ENCODE assay signal across 9 mouse cellular contexts in the genomic region with DNA sequence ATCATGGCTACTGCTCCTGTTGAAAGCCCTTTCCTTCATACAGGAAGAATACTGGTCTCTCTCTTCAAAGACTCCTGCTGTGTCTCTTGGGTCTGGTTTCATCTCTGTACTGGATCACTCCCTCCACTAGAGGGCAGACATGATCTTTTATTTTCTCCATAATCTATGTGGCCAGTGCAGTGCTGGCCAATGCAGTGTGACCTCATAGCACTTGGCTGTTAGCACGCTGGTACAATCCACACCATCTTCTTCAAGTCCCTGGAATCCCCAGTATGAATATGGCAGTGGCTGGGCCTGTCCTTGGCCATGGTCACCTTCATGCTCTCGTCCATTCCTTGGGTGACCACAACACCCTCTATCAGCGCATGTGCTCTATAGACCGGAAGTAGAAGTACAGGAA. TPM values are rescaled to one million over a fixed set of nuclear protein-coding genes. Genes with fewer than 3 reads are reported as not detected.
A peak's percentile ranks its signal among the peaks of the same experiment; 100 is the strongest.
DNase-seq lines count a peak whose midpoint lies in the region; ATAC-seq and TF ChIP-seq lines count a peak whose summit lies in the region.
"Had no signal": no experiment of that assay in that cellular context is flagged by ENCODE, and none has a peak within 500 bp of the region (broad histone marks: within the 10 kb centered on the region; RNA-seq: fewer than 3 reads in every experiment).

No protein-coding gene starts in this region.

- no peaks in the 10 kb centered on the region for H3K4me1 ChIP-seq in heart, embryonic 10.5 days
- H3K4me1 ChIP-seq in bone marrow macrophage, adult 2 months (ENCODE audit: control insufficient read depth, insufficient read depth, low read length) = peaks cover 4% of the 10 kb centered on the region; the same call in 1 of the 2 replicates
- H3K4me1 ChIP-seq in forebrain, embryonic 11.5 days (replicated peaks; ENCODE audit: control insufficient read depth, insufficient read depth, low read length) = 0 out of 2 replicates have a peak, but pooled peaks cover 2% of the 10 kb centered on the region
- no peaks in the 10 kb centered on the region for H3K4me1 ChIP-seq in liver, embryonic 12.5 days
- no peaks in the 10 kb centered on the region for H3K4me1 ChIP-seq in neural tube, embryonic 12.5 days

- WGBS in heart, embryonic 10.5 days = 74% methylated on average over 4 of the region's 4 CpGs
- 80% methylated on average over 4 of the region's 4 CpGs for WGBS in forebrain, embryonic 11.5 days
- 59% methylated on average over 4 of the region's 4 CpGs for WGBS in liver, embryonic 12.5 days (ENCODE audit: insufficient replicate concordance)
- 80% methylated on average over 4 of the region's 4 CpGs for WGBS in neural tube, embryonic 12.5 days

- TF ChIP-seq POLR2A in bone marrow macrophage, adult 2 months (IDR thresholded peaks at IDR 0.05; ENCODE audit: borderline replicate concordance, low read depth, low read length) = no peak

- no peak overlapping the region for H3K4me3 ChIP-seq in heart, embryonic 10.5 days
- no peak overlapping the region for H3K4me3 ChIP-seq in bone marrow macrophage, adult 2 months (ENCODE audit: insufficient read depth, low read length)
- H3K4me3 ChIP-seq in forebrain, embryonic 11.5 days (ENCODE audit: low read depth, low read length) = no peak overlapping the region
- H3K4me3 ChIP-seq in liver, embryonic 12.5 days = no peak overlapping the region
- H3K4me3 ChIP-seq in neural tube, embryonic 12.5 days = no peak overlapping the region
- H3K4me3 ChIP-seq: megakaryocyte, embryonic 14.5 days had no signal

- peak; percentile 60 for ATAC-seq in forebrain, embryonic 11.5 days (replicated peaks; ENCODE audit: low FRiP score)
- ATAC-seq in liver, embryonic 12.5 days = peak; percentile 42
- 0 out of 2 replicates have a peak, but pooled peaks have one; percentile 61 for ATAC-seq in neural tube, embryonic 12.5 days (ENCODE audit: low FRiP score, low read depth)

- TF ChIP-seq CTCF in bone marrow macrophage, adult 2 months (IDR thresholded peaks at IDR 0.05; ENCODE audit: low read depth, low read length) = 0 out of 2 replicates have a peak, but pooled peaks have one; percentile 29

- H3K36me3 ChIP-seq in heart, embryonic 10.5 days = peaks cover 22% of the 10 kb centered on the region
- H3K36me3 ChIP-seq in forebrain, embryonic 11.5 days (ENCODE audit: control insufficient read depth, insufficient read depth, low read length) = peaks cover 4% of the 10 kb centered on the region; the same call in 1 of the 2 replicates
- no peaks in the 10 kb centered on the region; the same call in none of the 2 replicates for H3K36me3 ChIP-seq in liver, embryonic 12.5 days
- H3K36me3 ChIP-seq in neural tube, embryonic 12.5 days = peaks cover 29% of the 10 kb centered on the region

- no peaks in the 10 kb centered on the region for H3K9me3 ChIP-seq in heart, embryonic 10.5 days
- no peaks in the 10 kb centered on the region for H3K9me3 ChIP-seq in forebrain, embryonic 11.5 days (ENCODE audit: control insufficient read depth, low read length)
- 0 out of 2 replicates have a peak, but pooled peaks cover 3% of the 10 kb centered on the region for H3K9me3 ChIP-seq in liver, embryonic 12.5 days (replicated peaks)
- no peaks in the 10 kb centered on the region for H3K9me3 ChIP-seq in neural tube, embryonic 12.5 days

- H3K4me2 ChIP-seq in forebrain, embryonic 11.5 days (ENCODE audit: low read depth, low read length, severe bottlenecking) = no peak overlapping the region
- no peak overlapping the region for H3K4me2 ChIP-seq in liver, embryonic 12.5 days
- H3K4me2 ChIP-seq in neural tube, embryonic 12.5 days (replicated peaks) = no peak overlapping the region

- H3K27ac ChIP-seq in heart, embryonic 10.5 days = no peak overlapping the region
- H3K27ac ChIP-seq in bone marrow macrophage, adult 2 months (ENCODE audit: insufficient read depth, low read depth, low read length) = no peak overlapping the region
- H3K27ac ChIP-seq in forebrain, embryonic 11.5 days (ENCODE audit: low read depth, low read length) = no peak overlapping the region
- H3K27ac ChIP-seq in liver, embryonic 12.5 days = no peak overlapping the region
- H3K27ac ChIP-seq in neural tube, embryonic 12.5 days = no peak overlapping the region

- no peak overlapping the region for H3K9ac ChIP-seq in forebrain, embryonic 11.5 days (ENCODE audit: low read length)
- H3K9ac ChIP-seq in liver, embryonic 12.5 days = no peak overlapping the region
- no peak overlapping the region for H3K9ac ChIP-seq in neural tube, embryonic 12.5 days

- H3K27me3 ChIP-seq in heart, embryonic 10.5 days (ENCODE audit: insufficient read depth, poor library complexity, severe bottlenecking) = no peaks in the 10 kb centered on the region
- H3K27me3 ChIP-seq in forebrain, embryonic 11.5 days (ENCODE audit: control insufficient read depth, insufficient read depth, low read length) = no peaks in the 10 kb centered on the region
- H3K27me3 ChIP-seq in liver, embryonic 12.5 days (replicated peaks) = no peaks in the 10 kb centered on the region
- no peaks in the 10 kb centered on the region for H3K27me3 ChIP-seq in neural tube, embryonic 12.5 days (replicated peaks)
- H3K27me3 ChIP-seq: megakaryocyte, embryonic 14.5 days had no signal

- DNase-seq in heart, adult 18-20 months = peak; percentile 42 to 71
- DNase-seq in heart, embryonic 10.5 days (ENCODE audit: low spot score) = no peak
- DNase-seq in forebrain, embryonic 11.5 days (ENCODE audit: low spot score) = no peak
- peak; percentile 28 for DNase-seq in hindlimb bud, embryonic 11.5 days (ENCODE audit: extremely low spot score, low read depth, low spot score)
- no peak for DNase-seq in urinary bladder, postnatal 14 days (ENCODE audit: low spot score)

RNA-seq across cellular contexts. Expression of a gene that starts 27.1 kb away (rescaled TPM):
- total RNA-seq in heart, adult 18-20 months (2021) = 1 to 10 TPM; 6.9 to 7.1 TPM
- polyA plus RNA-seq in heart, embryonic 10.5 days (2016; fragmentation: Nextera tagmentation; extraction: Ambion mirVana) = 6.7 and 7.1 TPM in 2 replicates
- polyA plus RNA-seq in bone marrow macrophage, adult 2 months (2012; ENCODE audit: insufficient read depth, insufficient read length, missing spikeins) = 52.9 and 55.8 TPM in 2 replicates
- polyA plus RNA-seq in forebrain, embryonic 11.5 days (2014; fragmentation: Nextera tagmentation; extraction: Ambion mirVana) = 15.2 and 15.8 TPM in 2 replicates
- polyA plus RNA-seq in liver, embryonic 12.5 days (2016; fragmentation: Nextera tagmentation; extraction: Ambion mirVana) = 3.3 and 3.5 TPM in 2 replicates
- 14.9 and 16.4 TPM in 2 replicates for polyA plus RNA-seq in neural tube, embryonic 12.5 days (2016; fragmentation: Nextera tagmentation; extraction: Ambion mirVana)

Comparison
In these comparisons a context has a peak if more than half of its experiments do, and no peak if none do; other contexts are left out.
1. DNase-seq: peak in heart, adult 18-20 months (2 of 2) and hindlimb bud, embryonic 11.5 days (single experiment); none in heart, embryonic 10.5 days (single experiment), forebrain, embryonic 11.5 days (single experiment) and urinary bladder, postnatal 14 days (single experiment).
2. Peak in every context shown above with its lines, with median percentiles within 50 percentile points of each other: ATAC-seq.